Comparison of ENCODE assay signal across 21 mouse cellular contexts in genomic region chr7:131417605-131418004, GRCm38 (mm10). TPM values are rescaled to one million over a fixed set of nuclear protein-coding genes. Genes with fewer than 3 reads are reported as not detected.
DNase-seq lines count a peak whose midpoint lies in the region; ATAC-seq and TF ChIP-seq lines count a peak whose summit lies in the region.
"Had no signal": no experiment of that assay in that cellular context is flagged by ENCODE, and none has a peak within 500 bp of the region (broad histone marks: within the 10 kb centered on the region; RNA-seq: fewer than 3 reads in every experiment).

No protein-coding gene starts in this region.

- no peaks in the 10 kb centered on the region for H3K4me1 ChIP-seq in heart, embryonic 12.5 days (replicated peaks)

- ATAC-seq in heart, embryonic 12.5 days (ENCODE audit: insufficient number of reproducible peaks, low FRiP score), result no peak
- ATAC-seq: activated CD4-positive, CD25-positive, alpha-beta regulatory T cell, adult 4 months; CD4-positive, CD25-positive, alpha-beta regulatory T cell, adult 4 months; Patski had no signal

- no peak overlapping the region for H3ac ChIP-seq in myocyte (ENCODE audit: control insufficient read depth, insufficient read length)

- H3K4me2 ChIP-seq in myocyte (ENCODE audit: low read depth), result peak overlapping the region; percentile 1
- no peak overlapping the region for H3K4me2 ChIP-seq in heart, embryonic 12.5 days

- H3K79me2 ChIP-seq in myocyte (ENCODE audit: control insufficient read depth, insufficient read depth), result no peaks in the 10 kb centered on the region

- no peak overlapping the region for H3K9ac ChIP-seq in heart, embryonic 12.5 days

- DNase-seq in 416B (ENCODE audit: low read depth), result peak; percentile 24
- DNase-seq in gonadal fat pad, adult 2 months (ENCODE audit: low read depth), result peak; percentile 56
- DNase-seq in layer of hippocampus, adult 9-10 months (ENCODE audit: low spot score), result no peak
- DNase-seq in kidney, postnatal 14 days, result no peak
- DNase-seq: adrenal gland, adult 2 months; adrenal gland, adult 8-10 months; adrenal gland, postnatal 10 days; adrenal gland, postnatal 14 days; adrenal gland, postnatal 25 days; adrenal gland, postnatal 36 days; B cell, adult 2 months; cerebellum, adult 11 months; cerebellum, adult 11-12 months; cerebellum, adult 18-20 months; cerebellum, adult 2 months had no signal

- no peaks in the 10 kb centered on the region for H3K27me3 ChIP-seq in myocyte (ENCODE audit: control insufficient read depth, insufficient read depth, insufficient read length)
- no peaks in the 10 kb centered on the region for H3K27me3 ChIP-seq in heart, embryonic 12.5 days (replicated peaks)
- H3K27me3 ChIP-seq: Patski had no signal

- no peaks in the 10 kb centered on the region for H3K36me3 ChIP-seq in myocyte (ENCODE audit: control insufficient read depth, insufficient read depth)
- H3K36me3 ChIP-seq in heart, embryonic 12.5 days, result no peaks in the 10 kb centered on the region
- H3K36me3 ChIP-seq: G1E had no signal

- TF ChIP-seq POLR2A in myocyte (IDR thresholded peaks at IDR 0.05; ENCODE audit: insufficient read length, low read depth), result no peak

- H3K27ac ChIP-seq in heart, embryonic 12.5 days (ENCODE audit: poor library complexity, severe bottlenecking), result no peak overlapping the region

- H3K9me3 ChIP-seq in heart, embryonic 12.5 days (replicated peaks), result no peaks in the 10 kb centered on the region
- H3K9me3 ChIP-seq: G1E had no signal

- H3K4me3 ChIP-seq in myocyte, result no peak overlapping the region
- no peak overlapping the region for H3K4me3 ChIP-seq in heart, embryonic 12.5 days

TF ChIP-seq in myocyte, 11 proteins besides CTCF, POLR2A, EP300 and RAD21:
- TF ChIP-seq MYOD1 (IDR thresholded peaks at IDR 0.05; ENCODE audit: control insufficient read depth in 1 of 3, insufficient read length in 2 of 3, low read depth in 2 of 3), result no peak
- no peak for TF ChIP-seq E2F4 (IDR thresholded peaks at IDR 0.05; ENCODE audit: insufficient read depth)
- no peak for TF ChIP-seq USF1 (IDR thresholded peaks at IDR 0.05; ENCODE audit: low read depth)
- no peak for TF ChIP-seq MYOG (IDR thresholded peaks at IDR 0.05; ENCODE audit: control insufficient read depth in 1 of 3, insufficient read depth in 1 of 3, insufficient read length in 2 of 3, low read depth in 2 of 3)

RNA-seq across cellular contexts. Expression of gene Acadsb, which starts 7.2 kb away (rescaled TPM):
- polyA plus RNA-seq in gonadal fat pad, adult 2 months (2012; rRNA removed), result 22.1 and 23.1 TPM in 2 replicates
- polyA plus RNA-seq in myocyte (2012; fragmentation: generic; extraction: Trizol), result 14.7 TPM
- 87.4 and 87.6 TPM in 2 replicates for polyA plus RNA-seq in heart, embryonic 12.5 days (2016; fragmentation: Nextera tagmentation; extraction: Ambion mirVana)

RNA-seq across cellular contexts. Expression of gene Ikzf5, which starts 7.3 kb away (rescaled TPM):
- polyA plus RNA-seq in gonadal fat pad, adult 2 months (2012; rRNA removed), result 15.5 and 17.5 TPM in 2 replicates
- 4.3 TPM for polyA plus RNA-seq in myocyte (2012; fragmentation: generic; extraction: Trizol)
- polyA plus RNA-seq in heart, embryonic 12.5 days (2016; fragmentation: Nextera tagmentation; extraction: Ambion mirVana), result 12.0 and 14.3 TPM in 2 replicates

RNA-seq across cellular contexts. Expression of gene Pstk, which starts 46.7 kb away (rescaled TPM):
- 39.9 and 46.9 TPM in 2 replicates for polyA plus RNA-seq in gonadal fat pad, adult 2 months (2012; rRNA removed)
- polyA plus RNA-seq in myocyte (2012; fragmentation: generic; extraction: Trizol), result 19.6 TPM
- polyA plus RNA-seq in heart, embryonic 12.5 days (2016; fragmentation: Nextera tagmentation; extraction: Ambion mirVana), result 86.6 and 96.7 TPM in 2 replicates

RNA-seq across cellular contexts. Expression of gene 2310057M21Rik, which starts 55.0 kb away (rescaled TPM):
- polyA plus RNA-seq in gonadal fat pad, adult 2 months (2012; rRNA removed), result 8.3 and 9.8 TPM in 2 replicates
- 9.7 TPM for polyA plus RNA-seq in myocyte (2012; fragmentation: generic; extraction: Trizol)
- 17.7 and 20.3 TPM in 2 replicates for polyA plus RNA-seq in heart, embryonic 12.5 days (2016; fragmentation: Nextera tagmentation; extraction: Ambion mirVana)

Comparison
In these comparisons a context has a peak if more than half of its experiments do, and no peak if none do; other contexts are left out.
1. DNase-seq: peak in 416B (single experiment) and gonadal fat pad, adult 2 months (single experiment); none in layer of hippocampus, adult 9-10 months (single experiment) and kidney, postnatal 14 days (single experiment).